Mouse (Mus musculus): ENCODE measurements around the gene Clec16a.

Gene Clec16a

GRCm38 (mm10) chr16:10655236-10655635, 110.1 kb downstream of the Clec16a start:
- DNase-seq: no peak

- DNase-seq: no peak
Measured at GRCm38 (mm10) chr16:10655926-10656325, 110.8 kb downstream of the Clec16a start.

GRCm38 (mm10) chr16:10656461-10656860, 111.3 kb downstream of the Clec16a start:
- no peak for DNase-seq

DNA sequence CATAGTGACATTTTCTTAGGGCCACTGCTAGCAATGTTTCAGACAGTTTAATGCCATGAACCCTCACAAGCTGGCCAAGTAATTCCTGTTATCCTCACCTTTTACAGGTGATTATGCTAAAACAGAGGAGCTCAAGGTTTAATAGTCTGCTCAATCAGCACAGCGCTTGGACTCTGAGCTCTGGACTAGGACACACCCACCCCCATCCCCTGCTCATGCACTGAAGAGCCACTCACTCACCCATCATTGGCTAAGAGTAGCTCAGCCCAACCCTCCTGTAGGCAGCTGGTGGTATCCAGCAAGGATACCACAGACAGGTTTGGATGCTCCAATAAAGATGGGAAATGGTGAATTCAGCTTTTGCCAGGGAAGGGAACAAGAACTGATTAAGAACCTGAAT, 111.8 kb downstream of the Clec16a start:
- peak; percentile 58 for DNase-seq

- no peak for DNase-seq
Measured at GRCm38 (mm10) chr16:10659211-10659610, 114.1 kb downstream of the Clec16a start.

GRCm38 (mm10) chr16:10660526-10660925, 115.4 kb downstream of the Clec16a start:
- no peak for DNase-seq

DNA sequence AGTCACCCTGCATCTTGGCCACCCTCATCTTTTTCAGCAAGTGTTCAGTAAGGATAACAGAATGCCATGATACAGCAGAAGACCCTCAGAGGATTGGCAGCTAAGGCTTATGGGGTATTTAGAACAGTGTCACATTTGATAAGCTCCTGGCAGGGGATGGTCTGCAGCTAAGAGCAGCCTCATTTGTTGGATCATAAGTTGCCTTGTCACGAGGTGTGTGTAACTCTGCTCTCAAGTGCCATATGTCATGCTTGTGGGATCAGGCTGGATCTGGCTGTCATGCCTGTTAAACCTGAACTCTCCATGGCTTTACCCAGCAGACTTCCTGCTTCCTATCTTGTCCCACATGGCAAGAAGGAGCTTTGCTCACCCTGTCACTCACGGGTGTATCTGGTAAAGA, 116.2 kb downstream of the Clec16a start:
- no peak for DNase-seq

GRCm38 (mm10) chr16:10663890-10664731, 119.0 kb downstream of the Clec16a start:
- DNase-seq: no peak

DNA sequence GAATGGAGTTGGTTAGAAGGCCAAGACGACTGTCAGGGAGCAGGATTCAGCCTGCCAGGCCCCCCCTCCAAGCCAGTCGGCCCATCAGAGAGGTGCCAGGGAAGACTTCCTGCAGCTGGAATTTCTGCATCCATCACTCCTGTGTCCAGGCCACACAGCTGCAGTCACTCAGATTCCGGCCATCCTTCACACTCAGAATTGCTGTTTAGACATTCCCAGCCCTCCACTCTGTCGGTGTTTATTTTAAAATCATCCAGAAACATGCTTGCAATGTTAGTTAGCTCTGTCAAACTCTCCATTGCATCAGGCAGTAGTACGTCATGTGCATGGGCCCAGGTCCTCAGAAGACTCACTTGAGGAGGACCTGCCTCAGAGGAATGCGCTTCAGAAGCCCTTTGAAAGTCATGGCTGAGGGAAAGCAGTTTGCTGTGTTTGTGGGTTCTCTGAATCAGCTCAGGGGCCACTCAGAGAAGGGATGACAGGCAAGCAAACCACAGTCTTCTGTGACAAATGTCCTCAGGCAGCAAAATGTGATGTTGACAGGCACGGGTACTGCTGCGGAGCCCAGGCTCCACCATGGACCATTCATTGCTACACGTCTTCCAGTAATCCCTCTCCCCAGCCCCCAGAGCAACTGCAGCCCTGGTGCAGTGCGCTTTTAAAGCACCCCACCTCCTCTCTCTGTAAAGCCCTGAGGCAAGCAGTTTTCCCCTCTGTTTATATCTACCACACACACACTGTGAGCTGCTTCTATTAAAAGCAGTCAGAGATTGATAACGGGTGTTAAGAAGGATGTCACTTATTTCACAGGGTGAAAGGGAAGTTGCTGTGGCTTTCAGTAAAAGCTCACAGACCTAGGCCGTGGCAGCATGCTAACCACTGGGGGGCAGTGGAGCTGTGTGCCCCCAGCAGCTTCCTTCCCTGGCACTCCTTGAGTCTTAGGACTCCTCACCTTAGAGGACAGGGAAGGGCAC, 120.1 kb downstream of the Clec16a start:
- DNase-seq: peak; percentile 73

GRCm38 (mm10) chr16:10666766-10667165, 121.6 kb downstream of the Clec16a start:
- no peak for DNase-seq

DNA sequence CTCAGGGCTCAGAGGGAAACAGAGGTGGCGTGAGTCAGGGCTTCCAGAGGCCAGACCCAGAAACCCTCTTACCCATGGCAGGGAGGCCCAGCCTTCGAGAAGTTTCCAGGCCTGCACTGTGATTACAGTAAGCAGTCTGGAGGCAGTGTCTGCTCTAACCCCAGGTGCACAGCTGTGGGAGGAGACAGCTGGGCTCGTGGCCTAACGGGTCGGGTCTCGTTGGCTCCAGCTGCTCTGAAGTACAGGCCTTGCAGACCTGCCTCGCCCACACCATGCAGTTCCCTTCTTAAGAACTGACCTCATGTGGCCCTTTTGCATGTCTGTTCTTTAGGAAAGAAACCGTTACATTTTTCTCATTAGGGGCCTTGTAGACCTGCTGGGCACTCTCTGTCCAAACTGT, 123.3 kb downstream of the Clec16a start:
- DNase-seq: no peak

GRCm38 (mm10) chr16:10668991-10669703, 124.0 kb downstream of the Clec16a start:
- no peak for DNase-seq

GRCm38 (mm10) chr16:10669936-10670335, 124.8 kb downstream of the Clec16a start:
- DNase-seq: no peak

DNA sequence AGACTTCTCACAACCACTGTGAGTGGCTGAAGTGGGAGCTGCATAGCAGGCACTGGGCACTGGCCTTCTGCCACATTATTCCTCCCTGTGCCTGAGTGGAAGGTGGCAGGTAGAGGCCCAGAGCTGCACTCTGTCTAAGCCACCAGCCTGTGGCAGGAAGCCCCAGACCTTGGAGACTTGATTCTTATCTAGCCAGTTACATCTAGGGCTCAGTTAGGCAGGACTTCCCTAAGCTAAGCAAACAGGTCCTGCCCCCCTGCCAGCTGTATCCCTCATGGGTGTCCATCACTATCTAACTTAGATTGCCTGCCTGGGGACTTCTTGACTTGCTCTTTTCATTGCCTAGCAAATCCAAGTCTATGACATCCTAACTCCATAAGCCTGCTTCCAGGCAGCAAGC, 127.4 kb downstream of the Clec16a start:
- DNase-seq: peak; percentile 23

GRCm38 (mm10) chr16:10674020-10674419, 128.9 kb downstream of the Clec16a start:
- no peak for DNase-seq

DNA sequence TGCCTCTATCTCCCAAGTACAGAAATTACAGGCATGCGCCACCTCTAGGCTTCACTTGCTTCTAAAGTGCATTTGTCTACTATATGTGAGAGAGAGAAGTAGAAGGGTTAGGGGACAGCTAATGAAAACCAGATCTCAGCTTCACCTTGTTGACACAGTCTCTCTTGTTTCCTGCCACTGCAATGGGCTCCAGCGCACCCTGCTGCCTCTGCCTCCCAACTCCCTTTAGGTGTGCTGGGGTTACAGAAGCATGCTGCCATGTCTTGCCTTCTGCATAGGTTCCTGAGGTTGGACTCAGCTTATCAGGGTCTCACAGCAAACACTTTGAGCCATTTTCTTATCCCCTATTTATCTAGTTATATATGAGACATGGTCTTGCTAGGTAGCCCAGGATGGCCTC, 129.8 kb downstream of the Clec16a start:
- no peak for DNase-seq

DNA sequence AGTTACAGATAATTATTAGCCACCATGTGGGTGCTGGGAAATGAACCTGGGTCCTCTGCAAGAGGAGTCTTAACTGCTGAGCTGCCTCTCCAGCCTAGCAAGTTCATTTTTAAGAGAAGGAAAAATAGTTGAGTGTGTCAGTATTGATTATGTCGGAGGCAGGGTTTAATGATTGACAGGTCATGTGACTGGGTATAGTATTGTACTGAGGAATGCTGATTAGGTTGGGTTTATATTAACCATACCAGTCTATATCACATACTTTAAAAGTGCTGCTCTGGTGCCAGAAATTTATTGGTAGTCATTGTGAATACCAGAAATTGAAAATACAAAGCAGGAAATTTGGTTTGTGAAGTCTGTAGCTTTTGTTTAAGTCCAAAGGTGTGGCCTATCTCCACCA, 130.5 kb downstream of the Clec16a start:
- no peak for DNase-seq

GRCm38 (mm10) chr16:10676461-10677066, 131.4 kb downstream of the Clec16a start:
- DNase-seq: no peak

GRCm38 (mm10) chr16:10682521-10682920, 137.4 kb downstream of the Clec16a start:
- no peak for DNase-seq

- DNase-seq: no peak
Measured at GRCm38 (mm10) chr16:10683193-10684000, 138.3 kb downstream of the Clec16a start.

- DNase-seq: peak; percentile 52
Measured at GRCm38 (mm10) chr16:10689748-10690318, 144.7 kb downstream of the Clec16a start.
